Mouse (Mus musculus) lung, embryonic 15.5 days (tissue): ENCODE results near the gene Ang4. TPM values are rescaled to one million over a fixed set of nuclear protein-coding genes. Genes with fewer than 3 reads are reported as not detected.
"Not testable (repeated sequence)": the region's sequence is repeated elsewhere in the genome, so short reads cannot be mapped to it uniquely, and the experiment has no call there.

Experiments used
- ATAC-seq: fragments of 200-750 bp; cut with Nextera tagmentation; 2 replicates; pipeline ENCODE4 v1.8.0; 2017; ENCODE audit warnings: moderate number of reproducible peaks, borderline replicate concordance; ENCODE audit not compliant: low FRiP score, low TSS enrichment; ENCODE audit errors: extremely low read depth
- H3K27ac ChIP-seq: fragments of 300-500 bp; sonication (generic); 2 replicates; pipeline ENCODE4 v1.5.1; 2015; ENCODE audit warnings: moderate library complexity, mild to moderate bottlenecking, inconsistent platforms
- H3K27me3 ChIP-seq: fragments of 300-500 bp; sonication (generic); 2 replicates; pipeline ENCODE4 v1.6.1; 2015; ENCODE audit warnings: inconsistent platforms
- H3K36me3 ChIP-seq: fragments of 300-500 bp; sonication (generic); 2 replicates; pipeline ENCODE4 v1.6.1; 2015; ENCODE audit warnings: inconsistent platforms
- H3K4me1 ChIP-seq: fragments of 300-500 bp; sonication (generic); 2 replicates; pipeline ENCODE4 v1.6.1; 2015; ENCODE audit warnings: inconsistent platforms
- H3K4me2 ChIP-seq: fragments of 300-500 bp; sonication (generic); 2 replicates; pipeline ENCODE4 v1.6.1; 2015; ENCODE audit warnings: inconsistent platforms, mild to moderate bottlenecking, moderate library complexity
- H3K4me3 ChIP-seq: fragments of 300-500 bp; sonication (generic); 2 replicates; pipeline ENCODE4 v1.5.1; 2015; ENCODE audit warnings: mild to moderate bottlenecking, inconsistent platforms
- H3K9ac ChIP-seq: fragments of 300-500 bp; sonication (generic); 2 replicates; pipeline ENCODE4 v1.6.1; 2015; ENCODE audit warnings: inconsistent platforms
- H3K9me3 ChIP-seq: fragments of 300-500 bp; sonication (generic); 2 replicates; pipeline ENCODE4 v1.6.1; 2016; ENCODE audit warnings: inconsistent platforms
- WGBS: fragments of 180-500 bp; shearing (Covaris S2); methylation state at CpG from one replicate; pipeline ENCODE4 v1.1.7; 2015; 5-methylcytosine and 5-hydroxymethylcytosine counted together
- polyA plus RNA-seq: library from polyadenylated mRNA; unstranded; fragments of >200 nt; fragmentation: Nextera tagmentation; extraction: Ambion mirVana; gene quantifications from 2 replicates; pipeline ENCODE4 v1.2.1, GENCODE M21; 2015

Ang4 gene
- polyA plus RNA-seq, result 0.22 TPM in 1 of 2 replicates, not detected in the other

GRCm38 (mm10) chr14:51773490-51773889 is at the start of gene Ang4:
TSS of gene Ang4 (minus strand) at chr14:51773590.
- Histone ChIP-seq H3K9ac (no peak within 1 kb of the TSS), H3K4me2 (no peak within 1 kb of the TSS), H3K27ac (no peak within 1 kb of the TSS), H3K4me3 (no peak within 1 kb of the TSS), H3K4me1 (no peaks in the 10 kb centered on the region), H3K36me3 (no peaks in the 10 kb centered on the region), H3K27me3 (no peaks in the 10 kb centered on the region), H3K9me3 (no peaks in the 10 kb centered on the region)
- 68% methylated on average over 5 of the region's 5 CpGs for WGBS
- no peak for ATAC-seq

DNA sequence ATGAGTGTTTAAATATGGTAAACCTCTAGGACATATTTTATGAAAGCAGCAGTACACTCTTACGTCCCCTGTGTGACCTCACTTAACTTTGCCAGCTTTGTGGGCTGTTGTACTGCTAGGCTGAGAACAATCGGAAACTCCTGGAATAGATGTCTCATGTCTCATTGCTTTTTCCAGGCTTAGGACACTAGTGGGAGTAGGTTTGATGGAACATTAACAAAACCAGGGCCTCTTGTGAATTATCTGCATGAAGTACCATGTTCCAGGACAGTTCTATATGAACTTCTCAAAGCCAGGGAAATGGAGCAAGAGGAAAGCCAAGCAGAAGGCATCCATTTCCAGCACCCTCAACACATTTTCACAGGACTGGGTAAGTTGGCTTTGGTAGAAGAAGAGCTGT is 26.4 kb upstream of the Ang4 start, which contains the start of gene AY358078:
Gene AY358078 (plus strand): TSS at position 301 of the 400 bp plus-strand sequence.
- ATAC-seq, result no peak
- H3K9ac ChIP-seq, result no peak within 1 kb of the TSS
- no peaks in the 10 kb centered on the region for H3K36me3 ChIP-seq
- H3K9me3 ChIP-seq, result no peaks in the 10 kb centered on the region
- no peak within 1 kb of the TSS for H3K27ac ChIP-seq
- no peak within 1 kb of the TSS for H3K4me2 ChIP-seq
- H3K4me1 ChIP-seq, result no peaks in the 10 kb centered on the region
- 66% methylated on average over 2 of the region's 2 CpGs for WGBS
- H3K4me3 ChIP-seq, result no peak within 1 kb of the TSS
- no peaks in the 10 kb centered on the region for H3K27me3 ChIP-seq

DNA sequence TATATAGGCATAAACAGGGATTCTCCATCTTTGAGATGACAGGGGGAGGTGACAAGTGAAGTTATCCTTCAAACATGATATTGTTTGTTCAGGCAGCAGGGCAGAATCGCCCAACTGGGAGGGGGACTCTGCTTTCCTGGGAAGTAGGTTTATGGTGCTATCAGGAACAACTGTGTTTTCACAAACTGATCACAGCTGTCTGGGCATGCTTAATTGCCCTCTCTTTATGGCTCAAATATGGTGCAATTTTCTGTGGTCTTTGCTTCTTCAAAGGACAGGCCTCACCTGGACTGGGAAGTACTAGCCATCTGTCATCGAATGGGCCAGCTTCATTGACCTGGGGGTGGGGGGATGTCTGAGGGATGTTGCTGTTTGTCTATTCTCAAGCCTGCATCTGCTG is 20.7 kb upstream of the Ang4 start:
- 47% methylated on average over 2 of the region's 2 CpGs for WGBS
- Histone ChIP-seq H3K9me3 (no peaks in the 10 kb centered on the region), H3K4me2 (no peak overlapping the region), H3K27me3 (no peaks in the 10 kb centered on the region), H3K9ac (no peak overlapping the region), H3K4me3 (no peak overlapping the region), H3K36me3 (no peaks in the 10 kb centered on the region), H3K27ac (no peak overlapping the region), H3K4me1 (no peaks in the 10 kb centered on the region)
- no peak for ATAC-seq

DNA sequence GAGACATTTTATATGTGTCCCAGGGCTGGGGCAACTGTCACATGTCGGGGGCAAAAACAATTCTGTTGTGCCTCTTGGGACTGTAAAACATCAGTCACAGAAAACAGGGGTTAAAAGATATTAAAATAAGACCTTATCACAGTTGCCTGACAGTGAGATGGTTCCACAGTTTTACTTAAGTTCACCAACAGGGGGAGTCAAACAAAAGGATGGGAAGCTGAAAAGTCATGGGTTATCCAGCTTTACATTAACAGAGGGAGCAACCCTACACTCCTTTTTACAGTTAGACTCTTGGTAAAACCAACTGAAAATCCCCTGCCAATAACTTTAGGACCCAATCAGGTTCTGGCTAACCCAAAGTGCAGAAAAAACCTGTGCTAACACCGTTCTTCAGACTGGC is 15.8 kb upstream of the Ang4 start:
- Histone ChIP-seq H3K9ac (no peak overlapping the region), H3K9me3 (no peaks in the 10 kb centered on the region), H3K27me3 (no peaks in the 10 kb centered on the region), H3K4me1 (no peaks in the 10 kb centered on the region), H3K4me3 (no peak overlapping the region), H3K27ac (no peak overlapping the region), H3K4me2 (no peak overlapping the region), H3K36me3 (no peaks in the 10 kb centered on the region)
- WGBS, result 80% methylated on average over 2 of the region's 2 CpGs
- ATAC-seq, result no peak

GRCm38 (mm10) chr14:51787061-51787460 is 13.7 kb upstream of the Ang4 start:
- no peak overlapping the region for H3K4me2 ChIP-seq
- no peak overlapping the region for H3K27ac ChIP-seq
- 82% methylated on average over 5 of the region's 5 CpGs for WGBS
- H3K4me1 ChIP-seq, result no peaks in the 10 kb centered on the region
- H3K36me3 ChIP-seq, result no peaks in the 10 kb centered on the region
- no peak overlapping the region for H3K4me3 ChIP-seq
- no peak for ATAC-seq
- no peaks in the 10 kb centered on the region for H3K27me3 ChIP-seq
- H3K9ac ChIP-seq, result no peak overlapping the region
- H3K9me3 ChIP-seq, result no peaks in the 10 kb centered on the region

GRCm38 (mm10) chr14:51786335-51786734 is 12.9 kb upstream of the Ang4 start:
- H3K27me3 ChIP-seq, result no peaks in the 10 kb centered on the region
- no peak for ATAC-seq
- H3K27ac ChIP-seq, result no peak overlapping the region
- 61% methylated on average over 4 of the region's 4 CpGs for WGBS
- no peaks in the 10 kb centered on the region for H3K4me1 ChIP-seq
- H3K4me2 ChIP-seq, result no peak overlapping the region
- H3K9me3 ChIP-seq, result no peaks in the 10 kb centered on the region
- H3K4me3 ChIP-seq, result no peak overlapping the region
- no peak overlapping the region for H3K9ac ChIP-seq
- no peaks in the 10 kb centered on the region for H3K36me3 ChIP-seq

DNA sequence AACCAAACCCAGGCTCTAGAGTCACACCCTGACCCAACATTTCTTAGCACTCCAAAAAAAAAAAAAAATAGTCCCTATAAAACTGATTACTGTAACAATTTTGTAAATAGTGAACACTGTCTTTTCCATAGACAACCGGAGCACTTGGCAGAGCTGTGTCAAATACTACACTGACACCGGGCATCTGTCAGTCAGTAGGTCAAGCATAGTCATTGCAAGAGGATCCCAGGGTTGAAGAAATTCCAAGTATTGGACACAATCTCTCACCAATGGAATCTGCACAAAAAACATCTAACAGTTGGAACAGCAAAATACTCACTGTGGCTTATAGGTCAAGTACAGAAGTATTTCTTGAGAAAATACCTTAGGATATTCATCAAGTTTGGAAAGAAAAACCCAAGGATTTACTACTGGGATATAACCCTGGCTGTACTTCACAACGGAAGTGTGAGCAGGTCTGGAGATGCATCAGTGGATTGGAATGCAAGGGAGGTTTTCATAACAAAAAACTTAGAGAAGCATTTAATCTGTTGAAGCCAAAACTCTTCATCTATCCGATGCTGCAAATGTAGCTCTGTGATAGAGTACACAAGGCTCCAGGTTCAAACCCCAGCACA is 5.6 kb upstream of the Ang4 start:
- no peak overlapping the region for H3K9ac ChIP-seq
- H3K27me3 ChIP-seq, result no peaks in the 10 kb centered on the region
- no peak overlapping the region for H3K27ac ChIP-seq
- WGBS, result 71% methylated on average over 4 of the region's 4 CpGs
- no peaks in the 10 kb centered on the region for H3K36me3 ChIP-seq
- no peaks in the 10 kb centered on the region for H3K4me1 ChIP-seq
- H3K4me2 ChIP-seq, result no peak overlapping the region
- no peaks in the 10 kb centered on the region for H3K9me3 ChIP-seq
- ATAC-seq, result no peak
- H3K4me3 ChIP-seq, result no peak overlapping the region

DNA sequence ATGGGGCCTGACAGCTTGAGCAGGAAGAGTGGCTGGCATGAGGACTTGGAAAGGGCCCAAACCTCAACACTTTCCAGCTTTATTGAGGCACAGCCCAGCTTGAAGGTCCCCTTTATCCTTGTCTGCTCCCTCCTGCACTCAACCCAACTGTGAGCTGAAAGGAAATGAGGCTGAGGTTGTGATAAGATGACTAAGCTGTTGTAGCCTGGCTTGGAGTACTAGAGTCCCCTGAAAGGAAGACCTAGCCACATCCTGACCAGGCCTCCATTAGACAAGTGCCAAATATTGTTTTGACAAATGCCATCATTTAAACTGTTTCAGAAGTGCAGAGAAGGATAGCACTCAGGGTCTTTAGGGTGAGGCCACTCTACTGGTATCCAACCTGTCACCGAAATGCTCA is 4.4 kb upstream of the Ang4 start:
- Histone ChIP-seq H3K4me2 (no peak overlapping the region), H3K36me3 (no peaks in the 10 kb centered on the region), H3K9ac (no peak overlapping the region), H3K4me3 (no peak overlapping the region), H3K4me1 (no peaks in the 10 kb centered on the region), H3K27ac (no peak overlapping the region), H3K9me3 (no peaks in the 10 kb centered on the region), H3K27me3 (no peaks in the 10 kb centered on the region)
- 91% methylated on average over 1 of the region's 1 CpGs for WGBS
- no peak for ATAC-seq

DNA sequence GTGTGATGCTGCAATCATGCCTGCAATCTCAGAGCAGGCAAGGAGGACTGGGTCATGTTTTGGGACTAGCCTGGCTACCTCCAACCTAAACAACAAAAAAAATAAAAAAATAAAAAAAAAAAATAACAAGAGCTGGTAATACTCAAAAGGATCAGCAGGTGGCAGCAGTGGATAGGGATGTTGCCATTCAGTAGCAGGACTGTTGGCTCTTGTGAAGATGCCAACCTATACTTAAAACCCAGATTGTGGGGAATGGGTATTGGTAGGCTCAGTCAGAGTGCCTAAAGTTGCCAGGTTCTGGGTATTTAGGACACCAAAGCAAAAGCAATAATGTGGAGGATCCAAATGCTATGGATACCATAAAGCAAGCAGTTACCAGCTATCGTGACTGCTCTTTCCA is 2.0 kb downstream of the Ang4 start:
- not testable (repeated sequence) for H3K27me3 ChIP-seq, H3K9ac ChIP-seq, ATAC-seq, H3K4me1 ChIP-seq, H3K4me3 ChIP-seq, H3K27ac ChIP-seq, H3K4me2 ChIP-seq, H3K9me3 ChIP-seq, H3K36me3 ChIP-seq
- WGBS, result 70% methylated on average over 1 of the region's 1 CpGs

DNA sequence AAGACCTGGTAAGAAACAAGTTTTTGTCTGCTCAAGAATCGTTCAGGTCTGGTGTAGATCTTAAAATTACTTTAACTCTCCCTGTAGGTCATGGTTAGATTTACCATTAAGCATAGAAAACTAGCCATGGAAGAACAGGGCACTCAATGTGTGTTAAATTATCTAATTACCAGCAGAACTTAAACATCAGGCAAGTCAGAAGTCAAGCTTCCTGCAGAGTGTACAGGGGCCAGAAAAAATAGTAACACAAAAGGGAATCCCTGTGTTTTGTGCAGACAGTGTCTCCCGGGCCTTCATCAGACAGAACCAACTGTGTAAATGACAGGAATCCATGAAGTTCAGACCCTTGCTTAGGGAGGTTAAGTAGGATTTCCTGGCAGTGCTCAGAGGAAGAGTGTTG is 17.4 kb downstream of the Ang4 start:
- no peak overlapping the region for H3K9ac ChIP-seq
- no peak overlapping the region for H3K4me3 ChIP-seq
- no peaks in the 10 kb centered on the region for H3K36me3 ChIP-seq
- no peak overlapping the region for H3K4me2 ChIP-seq
- H3K27me3 ChIP-seq, result no peaks in the 10 kb centered on the region
- no peaks in the 10 kb centered on the region for H3K9me3 ChIP-seq
- no peaks in the 10 kb centered on the region for H3K4me1 ChIP-seq
- 71% methylated on average over 2 of the region's 2 CpGs for WGBS
- no peak for ATAC-seq
- no peak overlapping the region for H3K27ac ChIP-seq

DNA sequence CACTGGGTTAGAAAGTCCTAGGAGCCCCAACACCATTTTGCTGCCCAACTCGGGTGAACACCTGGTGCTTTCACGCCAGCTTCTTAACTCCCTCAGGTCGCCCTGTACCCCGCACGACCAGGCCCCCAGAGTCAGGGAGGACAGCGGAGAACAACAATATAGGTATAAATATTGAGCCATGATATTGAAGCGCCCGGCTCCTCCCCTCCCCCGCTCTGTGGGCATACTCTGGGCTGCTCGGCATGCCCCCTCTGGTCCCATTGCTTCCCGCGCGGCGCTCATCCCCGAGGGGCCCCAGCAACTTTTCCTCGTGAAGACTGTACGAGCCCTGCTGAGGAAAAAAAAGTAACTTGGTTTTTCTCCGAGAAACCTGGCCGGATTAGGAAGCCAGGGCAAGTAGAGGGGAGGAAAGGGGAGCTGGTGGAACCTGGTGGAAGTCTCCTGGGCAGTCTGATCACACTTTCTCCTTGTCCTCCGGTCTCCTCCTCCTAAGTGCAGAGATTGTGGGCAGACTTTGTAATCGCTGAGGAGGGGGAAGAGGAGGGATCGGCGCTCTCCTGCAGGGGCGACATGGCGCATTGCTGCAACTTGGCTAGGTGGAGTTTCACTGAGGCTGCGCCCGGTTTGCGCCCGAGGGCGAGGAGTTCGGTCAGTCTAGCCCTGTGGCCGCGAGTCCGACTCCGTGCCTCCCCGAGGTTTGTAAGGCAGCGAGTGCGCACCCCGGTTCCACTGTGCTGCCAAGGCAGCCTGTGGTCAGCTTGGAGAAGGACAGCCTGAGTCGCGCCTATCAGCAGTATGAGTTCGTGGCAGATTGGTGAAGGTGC is 32.8 kb downstream of the Ang4 start:
- Histone ChIP-seq H3K4me1 (0 out of 2 replicates have a peak, but pooled peaks cover 12% of the 10 kb centered on the region), H3K4me2 (peak overlapping the region; percentile 82), H3K27ac (no peak overlapping the region), H3K9me3 (no peaks in the 10 kb centered on the region), H3K9ac (no peak overlapping the region), H3K27me3 (peaks cover 45% of the 10 kb centered on the region), H3K36me3 (no peaks in the 10 kb centered on the region), H3K4me3 (peak overlapping the region; percentile 42)
- peak; percentile 46 for ATAC-seq
- under 1% methylated on average over 42 of the region's 42 CpGs for WGBS
